Mouse (Mus musculus): ENCODE data around the gene Dand5.

- TF ChIP-seq CTCF (IDR thresholded peaks at IDR 0.05; ENCODE audit: low read depth, low read length): no peak
- TF ChIP-seq GATA1 (IDR thresholded peaks at IDR 0.05; ENCODE audit: borderline replicate concordance, low read length): no peak
Measured at GRCm38 (mm10) chr8:84780949-84781680, 41.5 kb downstream of the Dand5 start.

Measured in G1E (cell line).